10 mouse cellular contexts compared by ENCODE assay signal in the genomic region with DNA sequence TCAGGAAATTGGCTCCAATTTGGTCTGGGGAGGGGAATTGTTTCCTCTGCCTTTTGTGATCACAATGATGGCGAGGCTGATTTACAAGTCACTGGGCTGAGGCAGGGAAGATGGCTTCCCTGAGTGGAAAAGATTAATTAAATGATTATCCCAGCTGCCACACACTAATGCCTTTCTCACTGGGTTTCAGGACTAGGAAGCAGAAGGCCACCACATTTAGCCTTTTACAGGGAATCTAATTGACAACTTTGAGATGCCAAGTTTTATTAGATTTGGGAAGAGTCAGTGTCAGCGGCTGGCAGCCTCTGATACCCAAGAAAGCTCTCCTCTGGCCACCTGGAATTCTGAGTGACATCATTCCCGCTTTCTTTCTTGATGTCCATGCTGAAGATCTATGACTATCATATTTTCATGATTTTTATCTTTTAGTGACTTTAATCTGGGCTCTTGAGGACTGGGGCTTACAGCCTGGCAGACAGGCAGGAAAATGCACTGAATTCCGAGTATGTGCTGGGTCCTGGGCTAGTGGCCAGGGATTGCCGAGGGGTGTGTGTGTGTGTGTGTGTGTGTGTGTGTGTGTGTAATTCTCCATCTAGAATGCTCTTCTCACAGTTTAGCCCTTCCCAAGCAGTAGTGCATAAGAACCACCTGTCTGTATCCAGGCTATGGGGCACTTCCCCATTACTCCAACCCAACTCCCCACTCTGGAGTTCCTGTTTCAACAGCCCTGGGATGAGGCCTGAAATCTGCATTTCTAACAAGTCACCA.
DNase-seq lines count a peak whose midpoint lies in the region; ATAC-seq and TF ChIP-seq lines count a peak whose summit lies in the region.
"Had no signal": no experiment of that assay in that cellular context is flagged by ENCODE, and none has a peak within 500 bp of the region (broad histone marks: within the 10 kb centered on the region; RNA-seq: fewer than 3 reads in every experiment).

No protein-coding gene starts in this region.

- no peak for TF ChIP-seq EP300 in ES-Bruce4 (IDR thresholded peaks at IDR 0.05; ENCODE audit: insufficient read depth, low read depth, low read length)

- TF ChIP-seq CTCF in ES-Bruce4 (IDR thresholded peaks at IDR 0.05; ENCODE audit: low read depth, low read length) = no peak

- DNase-seq in heart, adult 11 months = peak; percentile 75
- no peak for DNase-seq in midbrain, embryonic 11.5 days (ENCODE audit: low spot score, missing footprints)
- no peak for DNase-seq in spleen, adult 12 weeks (ENCODE audit: low spot score)
- DNase-seq: liver, embryonic 13.5 days had no signal

- H3K4me1 ChIP-seq in heart, embryonic 12.5 days (replicated peaks) = peaks cover 36% of the 10 kb centered on the region
- peaks cover 13% of the 10 kb centered on the region for H3K4me1 ChIP-seq in ES-Bruce4 (ENCODE audit: control insufficient read depth, insufficient read depth, low read length)
- H3K4me1 ChIP-seq in forebrain, embryonic 15.5 days = peaks cover 30% of the 10 kb centered on the region
- H3K4me1 ChIP-seq in midbrain, embryonic 11.5 days (ENCODE audit: control insufficient read depth, insufficient read depth, low read length) = peaks cover 27% of the 10 kb centered on the region

- no peaks in the 10 kb centered on the region for H3K9me3 ChIP-seq in heart, embryonic 12.5 days (replicated peaks)
- H3K9me3 ChIP-seq in ES-Bruce4 (replicated peaks; ENCODE audit: control insufficient read depth, insufficient read depth, low read length, poor library complexity, severe bottlenecking) = no peaks in the 10 kb centered on the region
- no peaks in the 10 kb centered on the region for H3K9me3 ChIP-seq in forebrain, embryonic 15.5 days
- no peaks in the 10 kb centered on the region for H3K9me3 ChIP-seq in midbrain, embryonic 11.5 days (ENCODE audit: control insufficient read depth, low read length)
- H3K9me3 ChIP-seq: embryonic facial prominence, embryonic 10.5 days; liver, embryonic 13.5 days had no signal

- no peak for ATAC-seq in heart, embryonic 12.5 days (ENCODE audit: insufficient number of reproducible peaks, low FRiP score)
- ATAC-seq in forebrain, embryonic 15.5 days (replicated peaks) = peak; percentile 42
- ATAC-seq in midbrain, embryonic 11.5 days (ENCODE audit: low FRiP score) = 0 out of 2 replicates have a peak, but pooled peaks have one; percentile 40
- ATAC-seq in CD4-positive, CD25-positive, alpha-beta regulatory T cell, adult 4 months = no peak
- no peak for ATAC-seq in erythroid progenitor cell, adult 5-6 weeks (replicated peaks; ENCODE audit: low FRiP score, poor library complexity, severe bottlenecking)

- H3K27ac ChIP-seq in heart, embryonic 12.5 days (ENCODE audit: poor library complexity, severe bottlenecking) = no peak overlapping the region
- peak overlapping the region; percentile 55; the same call in 1 of the 2 replicates for H3K27ac ChIP-seq in ES-Bruce4 (ENCODE audit: insufficient read depth, low read length)
- H3K27ac ChIP-seq in forebrain, embryonic 15.5 days (replicated peaks) = peak overlapping the region; percentile 71
- H3K27ac ChIP-seq in midbrain, embryonic 11.5 days (ENCODE audit: low read depth, low read length) = peak overlapping the region; percentile 15; the same call in 1 of the 2 replicates
- H3K27ac ChIP-seq: liver, embryonic 13.5 days had no signal

- no peaks in the 10 kb centered on the region for H3K27me3 ChIP-seq in heart, embryonic 12.5 days (replicated peaks)
- H3K27me3 ChIP-seq in ES-Bruce4 (ENCODE audit: control insufficient read depth, insufficient read depth, low read length, poor library complexity, severe bottlenecking) = no peaks in the 10 kb centered on the region
- H3K27me3 ChIP-seq in forebrain, embryonic 15.5 days = no peaks in the 10 kb centered on the region
- H3K27me3 ChIP-seq in midbrain, embryonic 11.5 days (ENCODE audit: control insufficient read depth, insufficient read depth, low read length) = no peaks in the 10 kb centered on the region

- no peak overlapping the region for H3K9ac ChIP-seq in heart, embryonic 12.5 days
- no peak overlapping the region for H3K9ac ChIP-seq in ES-Bruce4 (ENCODE audit: low read depth, poor library complexity, severe bottlenecking)
- H3K9ac ChIP-seq in forebrain, embryonic 15.5 days (replicated peaks) = no peak overlapping the region
- H3K9ac ChIP-seq in midbrain, embryonic 11.5 days (ENCODE audit: low read length) = no peak overlapping the region
- H3K9ac ChIP-seq: liver, embryonic 13.5 days had no signal

- H3K36me3 ChIP-seq in heart, embryonic 12.5 days = no peaks in the 10 kb centered on the region
- H3K36me3 ChIP-seq in ES-Bruce4 (ENCODE audit: control insufficient read depth, insufficient read depth, low read length, poor library complexity, severe bottlenecking) = no peaks in the 10 kb centered on the region
- H3K36me3 ChIP-seq in forebrain, embryonic 15.5 days = no peaks in the 10 kb centered on the region
- H3K36me3 ChIP-seq in midbrain, embryonic 11.5 days (ENCODE audit: control insufficient read depth, insufficient read depth, low read length) = no peaks in the 10 kb centered on the region
- H3K36me3 ChIP-seq: embryonic facial prominence, embryonic 10.5 days; liver, embryonic 13.5 days had no signal

- no peak overlapping the region for H3K4me2 ChIP-seq in heart, embryonic 12.5 days
- no peak overlapping the region for H3K4me2 ChIP-seq in forebrain, embryonic 15.5 days (replicated peaks)
- H3K4me2 ChIP-seq in midbrain, embryonic 11.5 days = no peak overlapping the region
- H3K4me2 ChIP-seq: liver, embryonic 13.5 days had no signal

- WGBS in heart, embryonic 12.5 days = 57% methylated on average over 5 of the region's 5 CpGs
- WGBS in forebrain, embryonic 15.5 days = 35% methylated on average over 5 of the region's 5 CpGs
- WGBS in midbrain, embryonic 11.5 days = 52% methylated on average over 5 of the region's 5 CpGs

- H3K4me3 ChIP-seq in heart, embryonic 12.5 days = no peak overlapping the region
- H3K4me3 ChIP-seq in ES-Bruce4 (ENCODE audit: low read depth, low read length) = no peak overlapping the region
- no peak overlapping the region for H3K4me3 ChIP-seq in forebrain, embryonic 15.5 days
- H3K4me3 ChIP-seq in midbrain, embryonic 11.5 days (ENCODE audit: low read depth, low read length) = no peak overlapping the region
- H3K4me3 ChIP-seq: embryonic facial prominence, embryonic 10.5 days; liver, embryonic 13.5 days had no signal

- TF ChIP-seq POLR2A in ES-Bruce4 (IDR thresholded peaks at IDR 0.05; ENCODE audit: insufficient read depth, low read length) = no peak

Comparison
In these comparisons a context has a peak if more than half of its experiments do, and no peak if none do; other contexts are left out.
1. ATAC-seq: peak in forebrain, embryonic 15.5 days (single experiment) and midbrain, embryonic 11.5 days (single experiment); none in heart, embryonic 12.5 days (single experiment), CD4-positive, CD25-positive, alpha-beta regulatory T cell, adult 4 months (single experiment) and erythroid progenitor cell, adult 5-6 weeks (single experiment).